Mouse (Mus musculus) E14TG2a.4 (cell line): ENCODE data around the gene Smyd3.

Source experiments
- H3K27me3 ChIP-seq: 2 replicates; pipeline ENCODE4 v1.6.1; 2014; ENCODE audit warnings: low read length, control low read depth; ENCODE audit not compliant: insufficient read depth
- H3K36me3 ChIP-seq: 2 replicates; pipeline ENCODE4 v1.6.1; 2014; ENCODE audit warnings: low read length, control low read depth; ENCODE audit not compliant: insufficient read depth
- H3K4me1 ChIP-seq: replicated peaks from 2 replicates; pipeline ENCODE4 v1.6.1; 2014; ENCODE audit warnings: low read depth, low read length, control low read depth
- H3K4me3 ChIP-seq: replicated peaks from 2 replicates; pipeline ENCODE4 v1.5.1; 2014; ENCODE audit warnings: mild to moderate bottlenecking, low read length
- H3K9me3 ChIP-seq: 2 replicates; pipeline ENCODE4 v1.6.1; 2014; ENCODE audit warnings: low read length, control low read depth
- CTCF ChIP-seq: conservative IDR thresholded peaks from 2 replicates; pipeline ENCODE4 v1.5.1; 2014; ENCODE audit warnings: low read length
- NANOG ChIP-seq: IDR thresholded peaks from 2 replicates; pipeline ENCODE4 v1.6.1; 2014; ENCODE audit warnings: borderline replicate concordance, low read length, mixed read lengths
- POU5F1 ChIP-seq: IDR thresholded peaks from 2 replicates; pipeline ENCODE4 v1.6.1; 2014; ENCODE audit warnings: low read length, borderline replicate concordance

Gene Smyd3

GRCm38 (mm10) chr1:179541502-179541901 is 23.7 kb upstream of the Smyd3 start:
- H3K27me3 ChIP-seq, result no peaks in the 10 kb centered on the region
- H3K36me3 ChIP-seq, result peaks cover 75% of the 10 kb centered on the region
- H3K4me3 ChIP-seq, result no peak overlapping the region
- H3K4me1 ChIP-seq, result peaks cover 22% of the 10 kb centered on the region
- TF ChIP-seq POU5F1, result no peak
- peak; percentile 65 for TF ChIP-seq CTCF
- no peak for TF ChIP-seq NANOG
- H3K9me3 ChIP-seq, result no peaks in the 10 kb centered on the region

GRCm38 (mm10) chr1:179539887-179540286 is 22.0 kb upstream of the Smyd3 start:
- peaks cover 91% of the 10 kb centered on the region for H3K36me3 ChIP-seq
- H3K4me3 ChIP-seq, result no peak overlapping the region
- peaks cover 16% of the 10 kb centered on the region for H3K4me1 ChIP-seq
- H3K9me3 ChIP-seq, result no peaks in the 10 kb centered on the region
- H3K27me3 ChIP-seq, result no peaks in the 10 kb centered on the region
- TF ChIP-seq CTCF (no peak), POU5F1 (no peak)

GRCm38 (mm10) chr1:179539054-179539453 is 21.2 kb upstream of the Smyd3 start:
- Histone ChIP-seq H3K36me3 (peaks cover 93% of the 10 kb centered on the region), H3K9me3 (no peaks in the 10 kb centered on the region), H3K4me3 (no peak overlapping the region), H3K4me1 (peaks cover 8% of the 10 kb centered on the region; the same call in 1 of the 2 replicates), H3K27me3 (no peaks in the 10 kb centered on the region)
- TF ChIP-seq NANOG, result no peak
- no peak for TF ChIP-seq POU5F1
- no peak for TF ChIP-seq CTCF

GRCm38 (mm10) chr1:179519901-179520300 is 2.1 kb upstream of the Smyd3 start:
- no peak for TF ChIP-seq NANOG
- no peak for TF ChIP-seq POU5F1
- no peak for TF ChIP-seq CTCF
- H3K4me1 ChIP-seq, result peaks cover 25% of the 10 kb centered on the region
- no peaks in the 10 kb centered on the region for H3K9me3 ChIP-seq
- H3K4me3 ChIP-seq, result no peak overlapping the region
- H3K36me3 ChIP-seq, result peaks cover 6% of the 10 kb centered on the region; the same call in 1 of the 2 replicates
- H3K27me3 ChIP-seq, result no peaks in the 10 kb centered on the region

- Histone ChIP-seq H3K27me3 (no peaks in the 10 kb centered on the region), H3K9me3 (no peaks in the 10 kb centered on the region), H3K36me3 (peaks cover 24% of the 10 kb centered on the region), H3K4me1 (peaks cover 33% of the 10 kb centered on the region), H3K4me3 (peak overlapping the region; percentile 94)
- TF ChIP-seq POU5F1, result no peak
- no peak for TF ChIP-seq NANOG
- no peak for TF ChIP-seq CTCF
These were observed 714 bp downstream of the Smyd3 start for GRCm38 (mm10) chr1:179516941-179517712.

- Histone ChIP-seq H3K36me3 (peaks cover 31% of the 10 kb centered on the region), H3K4me1 (peaks cover 55% of the 10 kb centered on the region), H3K27me3 (no peaks in the 10 kb centered on the region), H3K4me3 (no peak overlapping the region), H3K9me3 (no peaks in the 10 kb centered on the region)
- no peak for TF ChIP-seq POU5F1
- TF ChIP-seq CTCF, result no peak
- TF ChIP-seq NANOG, result no peak
These were observed 5.9 kb downstream of the Smyd3 start for GRCm38 (mm10) chr1:179511895-179512294.

GRCm38 (mm10) chr1:179510546-179511340 is 7.1 kb downstream of the Smyd3 start:
- Histone ChIP-seq H3K4me3 (peak overlapping the region; percentile 32; the same call in 1 of the 2 replicates), H3K9me3 (no peaks in the 10 kb centered on the region), H3K36me3 (peaks cover 30% of the 10 kb centered on the region), H3K4me1 (peaks cover 53% of the 10 kb centered on the region), H3K27me3 (no peaks in the 10 kb centered on the region)
- TF ChIP-seq CTCF (no peak), NANOG (no peak), POU5F1 (no peak)

- no peaks in the 10 kb centered on the region for H3K9me3 ChIP-seq
- peaks cover 53% of the 10 kb centered on the region for H3K4me1 ChIP-seq
- no peak overlapping the region for H3K4me3 ChIP-seq
- no peaks in the 10 kb centered on the region for H3K27me3 ChIP-seq
- H3K36me3 ChIP-seq, result peaks cover 16% of the 10 kb centered on the region
- TF ChIP-seq NANOG, result no peak
- peak; percentile 71 for TF ChIP-seq CTCF
These were observed 11.1 kb downstream of the Smyd3 start for GRCm38 (mm10) chr1:179506530-179507315.
